Mouse (Mus musculus): Measurements from ENCODE around the gene Hps3.

DNA sequence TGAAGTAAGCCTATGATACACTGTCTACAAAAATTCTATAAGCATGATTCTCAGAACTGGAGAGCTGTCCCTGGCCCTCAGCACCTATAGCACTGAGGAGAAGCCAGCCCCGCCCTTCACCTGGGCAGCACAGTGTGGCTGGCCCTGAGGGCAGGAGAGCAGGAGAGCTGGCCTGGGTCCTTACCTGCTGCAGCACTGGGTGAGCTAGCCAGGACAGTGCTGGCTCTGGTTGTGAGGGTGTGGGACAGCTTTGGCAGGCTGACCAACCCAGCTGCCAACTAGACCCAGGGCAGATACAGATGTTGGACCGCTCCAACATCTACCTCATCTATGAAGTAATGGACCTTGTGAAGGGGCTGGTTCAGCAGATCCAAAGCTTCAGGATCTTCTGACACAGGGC is 20.7 kb downstream of the Hps3 start:
- no peak for TF ChIP-seq POLR2A (IDR thresholded peaks at IDR 0.05; ENCODE audit: low read depth, low read length)
- TF ChIP-seq CTCF (IDR thresholded peaks at IDR 0.05; ENCODE audit: extremely low read depth, insufficient read depth, insufficient read length, insufficient replicate concordance) = no peak

Measured in spleen, adult 2 months (tissue).